Mouse (Mus musculus) megakaryocyte, adult 5-6 weeks (primary cell): Measurements from ENCODE around the gene Klhl10. TPM values are rescaled to one million over a fixed set of nuclear protein-coding genes. Genes with fewer than 3 reads are reported as not detected.

ENCODE experiments used
- ATAC-seq: 2 replicates; pipeline ENCODE4 v1.8.0; 2016; ENCODE audit warnings: mild to moderate bottlenecking, inconsistent platforms; ENCODE audit not compliant: poor library complexity, severe bottlenecking
- total RNA-seq, 2 experiments: library from RNA; stranded (forward) in 1 of 2; stranded (reverse) in 1 of 2; fragments of 153-499, 151-499 nt in 1 of 2; fragments of 221-1000, 200-1000 nt in 1 of 2; gene quantifications; 2 replicates each; pipeline versions ENCODE4 v1.2.3 to v1.2.4; 2015 to 2017

Gene Klhl10
- total RNA-seq, 2 experiments from 2014 or later: not detected

- ATAC-seq: peak; percentile 49
Observed at GRCm38 (mm10) chr11:100408076-100408834, 33.5 kb upstream of the Klhl10 start.

GRCm38 (mm10) chr11:100408835-100409462 lies 32.8 kb upstream of the Klhl10 start:
- ATAC-seq: no peak

GRCm38 (mm10) chr11:100409686-100410085 lies 32.0 kb upstream of the Klhl10 start:
- ATAC-seq: no peak

GRCm38 (mm10) chr11:100411736-100412135 lies 30.0 kb upstream of the Klhl10 start:
- ATAC-seq: no peak

- ATAC-seq: no peak
Observed at GRCm38 (mm10) chr11:100413541-100413940, 28.2 kb upstream of the Klhl10 start.

GRCm38 (mm10) chr11:100414021-100414913 lies 27.4 kb upstream of the Klhl10 start, which contains the start of gene P3h4:
Gene P3h4, minus strand, starts transcription at chr11:100414836.
- ATAC-seq: peak; percentile 72

GRCm38 (mm10) chr11:100414914-100415822 lies 26.5 kb upstream of the Klhl10 start, which contains the start of gene Fkbp10:
Gene Fkbp10, plus strand, starts transcription at chr11:100415697.
- no peak for ATAC-seq

- no peak for ATAC-seq
Observed at GRCm38 (mm10) chr11:100421537-100421936, 20.2 kb upstream of the Klhl10 start.

GRCm38 (mm10) chr11:100423836-100424235 lies 17.9 kb upstream of the Klhl10 start:
- no peak for ATAC-seq

- ATAC-seq: peak; percentile 71
Observed at GRCm38 (mm10) chr11:100425851-100426250, 15.9 kb upstream of the Klhl10 start.

GRCm38 (mm10) chr11:100426820-100427219 lies 14.9 kb upstream of the Klhl10 start:
- ATAC-seq: peak; percentile 50

- no peak for ATAC-seq
Observed at GRCm38 (mm10) chr11:100428612-100429199, 13.0 kb upstream of the Klhl10 start.

- no peak for ATAC-seq
Observed at GRCm38 (mm10) chr11:100430052-100430451, 11.7 kb upstream of the Klhl10 start.

- ATAC-seq: no peak
Observed at GRCm38 (mm10) chr11:100432002-100432401, 9.7 kb upstream of the Klhl10 start.

GRCm38 (mm10) chr11:100435678-100436246 lies 6.0 kb upstream of the Klhl10 start:
- no peak for ATAC-seq

GRCm38 (mm10) chr11:100437901-100438300 lies 3.8 kb upstream of the Klhl10 start:
- ATAC-seq: no peak

GRCm38 (mm10) chr11:100440691-100441522 lies 810 bp upstream of the Klhl10 start:
- peak; percentile 99 for ATAC-seq

GRCm38 (mm10) chr11:100442625-100443024 lies 908 bp downstream of the Klhl10 start:
- no peak for ATAC-seq
